Mouse (Mus musculus): Measurements from ENCODE around the gene Babam1.

DNA sequence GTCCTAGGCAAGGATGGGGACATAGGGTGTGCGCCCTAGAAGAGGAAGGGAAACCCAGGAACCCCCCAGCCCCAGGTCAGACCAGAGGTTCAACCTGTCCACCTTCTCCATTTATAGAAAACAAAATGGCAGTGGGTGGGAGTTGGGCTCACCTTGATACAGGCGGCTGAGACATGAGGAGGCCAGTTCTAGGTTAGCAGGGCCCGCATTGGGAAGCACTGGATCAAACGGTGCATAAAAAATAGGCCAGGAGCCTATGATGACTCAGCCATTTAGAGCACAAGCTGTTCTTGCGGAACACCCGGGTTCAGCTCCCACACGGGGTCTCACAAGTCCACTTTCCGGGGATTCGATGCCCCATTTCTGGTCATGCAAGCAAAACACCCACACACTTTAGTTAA, 8.3 kb downstream of the Babam1 start:
- TF ChIP-seq CTCF (IDR thresholded peaks at IDR 0.05) (no peak), POLR2A (IDR thresholded peaks at IDR 0.05; ENCODE audit: insufficient read depth, low read depth, low read length) (no peak)

All from heart, adult 2 months (tissue).